In genomic region chr16:11630489-11630888, GRCm38 (mm10) we compare ENCODE assay signal across 16 mouse cellular contexts.
A peak's percentile ranks its signal among the peaks of the same experiment; 100 is the strongest.
DNase-seq lines count a peak whose midpoint lies in the region; ATAC-seq lines count a peak whose summit lies in the region.
"Had no signal": no experiment of that assay in that cellular context is flagged by ENCODE, and none has a peak within 500 bp of the region (broad histone marks: within the 10 kb centered on the region; RNA-seq: fewer than 3 reads in every experiment).

No protein-coding gene starts in this region.

- intact Hi-C loops in heart, postnatal 36 days (cut with DNase I) = no loop called here

- DNase-seq in heart, embryonic 10.5 days (ENCODE audit: low spot score) = peak; percentile 55
- DNase-seq in heart, postnatal 36 days = no peak
- DNase-seq in lung, postnatal 25 days (ENCODE audit: low spot score) = no peak
- peak; percentile 15 for DNase-seq in lung, postnatal 14 days
- DNase-seq in testis, postnatal 14 days (ENCODE audit: low spot score) = no peak
- DNase-seq: cerebellum, adult 9-11 months; forebrain, postnatal 0 days; liver, embryonic 13.5 days; right cerebral cortex, adult 18-20 months; thymus, adult 18-20 months had no signal

- H3K27me3 ChIP-seq in heart, embryonic 10.5 days (ENCODE audit: insufficient read depth, poor library complexity, severe bottlenecking) = no peaks in the 10 kb centered on the region
- no peaks in the 10 kb centered on the region for H3K27me3 ChIP-seq in lung, embryonic 15.5 days
- H3K27me3 ChIP-seq in heart, embryonic 15.5 days = no peaks in the 10 kb centered on the region
- H3K27me3 ChIP-seq: embryonic facial prominence, embryonic 13.5 days; hindbrain, embryonic 13.5 days; intestine, embryonic 15.5 days; liver, embryonic 13.5 days; midbrain, embryonic 15.5 days had no signal

- no peak overlapping the region for H3K4me3 ChIP-seq in heart, embryonic 10.5 days
- no peak overlapping the region for H3K4me3 ChIP-seq in lung, embryonic 15.5 days
- no peak overlapping the region for H3K4me3 ChIP-seq in heart, embryonic 15.5 days
- H3K4me3 ChIP-seq: embryonic facial prominence, embryonic 13.5 days; hindbrain, embryonic 13.5 days; intestine, embryonic 15.5 days; liver, embryonic 13.5 days; midbrain, embryonic 15.5 days had no signal

- no peaks in the 10 kb centered on the region for H3K9me3 ChIP-seq in heart, embryonic 10.5 days
- H3K9me3 ChIP-seq in lung, embryonic 15.5 days = no peaks in the 10 kb centered on the region
- no peaks in the 10 kb centered on the region for H3K9me3 ChIP-seq in heart, embryonic 15.5 days (replicated peaks)
- H3K9me3 ChIP-seq: embryonic facial prominence, embryonic 13.5 days; hindbrain, embryonic 13.5 days; intestine, embryonic 15.5 days; liver, embryonic 13.5 days; midbrain, embryonic 15.5 days had no signal

- no peak overlapping the region for H3K9ac ChIP-seq in lung, embryonic 15.5 days
- H3K9ac ChIP-seq in heart, embryonic 15.5 days = no peak overlapping the region
- H3K9ac ChIP-seq: embryonic facial prominence, embryonic 13.5 days; forebrain, postnatal 0 days; hindbrain, embryonic 13.5 days; intestine, embryonic 15.5 days; liver, embryonic 13.5 days; midbrain, embryonic 15.5 days had no signal

- WGBS in heart, embryonic 10.5 days = 61% methylated on average over 5 of the region's 5 CpGs
- WGBS in lung, embryonic 15.5 days = 26% methylated on average over 5 of the region's 5 CpGs
- WGBS in heart, embryonic 15.5 days = 39% methylated on average over 5 of the region's 5 CpGs

- H3K36me3 ChIP-seq in heart, embryonic 10.5 days = no peaks in the 10 kb centered on the region
- H3K36me3 ChIP-seq in lung, embryonic 15.5 days = no peaks in the 10 kb centered on the region
- H3K36me3 ChIP-seq in heart, embryonic 15.5 days = no peaks in the 10 kb centered on the region
- H3K36me3 ChIP-seq: embryonic facial prominence, embryonic 13.5 days; intestine, embryonic 15.5 days; liver, embryonic 13.5 days; midbrain, embryonic 15.5 days had no signal

- no peak overlapping the region for H3K27ac ChIP-seq in heart, embryonic 10.5 days
- H3K27ac ChIP-seq in lung, embryonic 15.5 days = no peak overlapping the region
- no peak overlapping the region for H3K27ac ChIP-seq in heart, embryonic 15.5 days
- H3K27ac ChIP-seq: embryonic facial prominence, embryonic 13.5 days; hindbrain, embryonic 13.5 days; intestine, embryonic 15.5 days; liver, embryonic 13.5 days; midbrain, embryonic 15.5 days had no signal

- ATAC-seq in lung, embryonic 15.5 days (ENCODE audit: borderline replicate concordance, extremely low read depth, low FRiP score, low TSS enrichment) = peak; percentile 79
- ATAC-seq in heart, embryonic 15.5 days (replicated peaks; ENCODE audit: insufficient number of reproducible peaks, insufficient read depth, low FRiP score, low read depth) = peak; percentile 39; the same call in 1 of the 2 replicates
- ATAC-seq: forebrain, postnatal 0 days; intestine, embryonic 15.5 days; midbrain, embryonic 15.5 days had no signal

- H3K4me1 ChIP-seq in heart, embryonic 10.5 days = 0 out of 2 replicates have a peak, but pooled peaks cover 2% of the 10 kb centered on the region
- H3K4me1 ChIP-seq in lung, embryonic 15.5 days = peaks cover 23% of the 10 kb centered on the region
- H3K4me1 ChIP-seq in heart, embryonic 15.5 days (replicated peaks) = peaks cover 7% of the 10 kb centered on the region; the same call in 1 of the 2 replicates
- H3K4me1 ChIP-seq: intestine, embryonic 15.5 days; midbrain, embryonic 15.5 days had no signal

- H3K4me2 ChIP-seq in lung, embryonic 15.5 days = no peak overlapping the region
- H3K4me2 ChIP-seq in heart, embryonic 15.5 days = no peak overlapping the region
- H3K4me2 ChIP-seq: embryonic facial prominence, embryonic 13.5 days; hindbrain, embryonic 13.5 days; intestine, embryonic 15.5 days; liver, embryonic 13.5 days; midbrain, embryonic 15.5 days had no signal

Comparison
In these comparisons a context has a peak if more than half of its experiments do, and no peak if none do; other contexts are left out.
1. DNase-seq: peak in heart, embryonic 10.5 days (single experiment) and lung, postnatal 14 days (single experiment); none in heart, postnatal 36 days (0 of 2), lung, postnatal 25 days (single experiment) and testis, postnatal 14 days (single experiment).